Mouse (Mus musculus) limb, embryonic 10.5 days (tissue): Measurements from ENCODE around the gene 2210016F16Rik. TPM values are rescaled to one million over a fixed set of nuclear protein-coding genes. Genes with fewer than 3 reads are reported as not detected.
A peak's percentile ranks its signal among the peaks of the same experiment; 100 is the strongest.

Source experiments
- microRNA counts: library from miRNA; unstranded; fragments of <30 nt; microRNA quantifications from one replicate; lab custom pipeline; 2017
- microRNA-seq: library from miRNA; unstranded; fragments of <30 nt; microRNA quantifications from one replicate; pipeline ENCODE4, GENCODE M21; 2017
- polyA plus RNA-seq: library from polyadenylated mRNA; unstranded; fragments of >200 nt; fragmentation: Nextera tagmentation; extraction: Ambion mirVana; gene quantifications from 2 replicates; pipeline ENCODE4 v1.2.1, GENCODE M21; 2016

2210016F16Rik gene
- polyA plus RNA-seq, 1 experiment from 2014 or later, result 23.5 TPM

MicroRNA genes within 50 kb of the gene (microRNA counts, 519-probe panel; counts per million panel counts)
- microRNA mmu-miR-7a (lab: Ali Mortazavi, UCI), result 4,574 counts per million, percentile 82 among the panel's probes with 10 or more counts

Small RNA genes lying within 50 kb of the gene (microRNA-seq; reads per million reads assigned to microRNA genes)
- gene Mir7-1, result 149 reads per million, percentile 53 among the genes with 10 or more reads in this experiment

Other genes with a start within 250 kb of the 2210016F16Rik start
- 36.1 and 37.7 TPM in 2 replicates for gene Idnk, start 227.6 kb downstream of the 2210016F16Rik start, polyA plus RNA-seq
- 153 and 158 TPM in 2 replicates for gene Ubqln1, start 169.6 kb downstream of the 2210016F16Rik start, polyA plus RNA-seq
- gene Gkap1, start 109.5 kb downstream of the 2210016F16Rik start, polyA plus RNA-seq, result 10.6 and 12.8 TPM in 2 replicates
- 0.58 and 0.78 TPM in 2 replicates for gene Kif27, start 26.1 kb downstream of the 2210016F16Rik start, polyA plus RNA-seq
- 27.6 and 30.9 TPM in 2 replicates for gene Rmi1, start 17.0 kb upstream of the 2210016F16Rik start, polyA plus RNA-seq
- gene Hnrnpk, start 18.1 kb upstream of the 2210016F16Rik start, polyA plus RNA-seq, result 1,833 and 2,064 TPM in 2 replicates
- gene Slc28a3, start 225.7 kb upstream of the 2210016F16Rik start, polyA plus RNA-seq, result 0.15 TPM in 1 of 2 replicates, not detected in the other